Mouse (Mus musculus) erythroblast, embryonic 14.5 days (primary cell): Measurements from ENCODE around the gene Trp73. TPM values are rescaled to one million over a fixed set of nuclear protein-coding genes. Genes with fewer than 3 reads are reported as not detected.

Experiments
- H3K27me3 ChIP-seq: 2 replicates; pipeline ENCODE4 v1.6.1; 2012; ENCODE audit warnings: inconsistent platforms; ENCODE audit not compliant: control insufficient read depth
- H3K36me3 ChIP-seq: 2 replicates; pipeline ENCODE4 v1.6.1; 2012; ENCODE audit warnings: mild to moderate bottlenecking, inconsistent platforms; ENCODE audit not compliant: control insufficient read depth
- H3K4me1 ChIP-seq: 2 replicates; pipeline ENCODE4 v1.6.1; 2012; ENCODE audit warnings: inconsistent platforms; ENCODE audit not compliant: control insufficient read depth
- H3K4me3 ChIP-seq: replicated peaks from 2 replicates; pipeline ENCODE3; 2012; ENCODE audit warnings: moderate library complexity, mild to moderate bottlenecking, inconsistent platforms
- H3K9me3 ChIP-seq: 2 replicates; pipeline ENCODE4 v1.6.1; 2012; ENCODE audit warnings: low read length, inconsistent platforms, mixed read lengths; ENCODE audit not compliant: control insufficient read depth
- GATA1 ChIP-seq: IDR thresholded peaks from 2 replicates; pipeline ENCODE4 v1.6.1; 2012; ENCODE audit warnings: low read length, inconsistent platforms, mixed read lengths
- TAL1 ChIP-seq: IDR thresholded peaks from 3 replicates; pipeline ENCODE4 v1.6.1; 2012; ENCODE audit warnings: low read length, inconsistent platforms, mixed read lengths
- polyA plus RNA-seq: library from polyadenylated mRNA; stranded (reverse); fragments of >175 nt; gene quantifications from 2 replicates; pipeline ENCODE4 v1.2.3, GENCODE M21; 2012

Gene Trp73
- polyA plus RNA-seq, 1 experiment: 0.11 TPM

DNA sequence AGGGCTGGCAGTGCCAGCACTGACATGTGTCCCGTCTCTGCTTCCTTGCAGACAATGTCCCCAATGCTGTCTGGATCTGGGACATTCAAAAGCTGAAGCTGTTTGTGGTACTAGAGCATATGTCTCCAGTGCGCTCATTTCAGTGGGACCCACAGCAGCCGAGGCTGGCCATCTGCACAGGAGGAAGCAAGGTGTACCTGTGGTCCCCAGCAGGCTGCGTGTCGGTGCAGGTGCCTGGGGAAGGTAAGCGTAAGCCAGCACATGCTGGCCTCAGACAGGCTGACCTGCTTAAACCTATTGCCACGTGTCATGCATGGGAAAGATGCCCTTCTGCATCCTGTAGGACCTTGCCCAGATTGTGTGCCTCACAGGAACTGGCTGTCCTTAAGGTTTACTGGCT is 16.0 kb upstream of the Trp73 start:
- H3K4me1 ChIP-seq: peaks cover 41% of the 10 kb centered on the region
- 0 out of 2 replicates have a peak, but pooled peaks cover 2% of the 10 kb centered on the region for H3K9me3 ChIP-seq
- no peaks in the 10 kb centered on the region for H3K27me3 ChIP-seq
- H3K36me3 ChIP-seq: peaks cover 87% of the 10 kb centered on the region
- TF ChIP-seq TAL1: no peak
- TF ChIP-seq GATA1: no peak
- H3K4me3 ChIP-seq: no peak overlapping the region

DNA sequence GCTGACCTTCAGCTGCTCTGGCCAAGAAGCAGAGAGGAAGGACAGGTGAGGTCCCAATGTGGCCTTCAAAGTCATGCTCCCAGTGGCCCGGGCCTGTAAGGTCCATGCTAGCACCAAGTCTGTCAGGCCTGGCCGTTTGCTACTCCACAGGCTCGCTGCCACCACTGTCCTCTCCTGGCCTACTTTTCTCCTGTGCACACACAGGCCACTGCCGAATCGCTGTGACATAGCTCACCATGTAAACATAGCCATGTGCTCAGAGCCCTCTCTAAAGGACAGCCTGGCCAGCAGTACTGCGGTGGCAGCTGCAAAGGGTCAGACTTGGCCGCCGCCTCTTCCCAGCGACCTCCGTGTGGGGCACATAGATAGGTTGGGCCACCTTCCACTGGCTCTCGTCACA is 14.1 kb upstream of the Trp73 start:
- H3K4me3 ChIP-seq: no peak overlapping the region
- peaks cover 98% of the 10 kb centered on the region for H3K36me3 ChIP-seq
- peaks cover 33% of the 10 kb centered on the region for H3K4me1 ChIP-seq
- TF ChIP-seq TAL1 (no peak), GATA1 (no peak)
- H3K27me3 ChIP-seq: no peaks in the 10 kb centered on the region
- H3K9me3 ChIP-seq: no peaks in the 10 kb centered on the region

DNA sequence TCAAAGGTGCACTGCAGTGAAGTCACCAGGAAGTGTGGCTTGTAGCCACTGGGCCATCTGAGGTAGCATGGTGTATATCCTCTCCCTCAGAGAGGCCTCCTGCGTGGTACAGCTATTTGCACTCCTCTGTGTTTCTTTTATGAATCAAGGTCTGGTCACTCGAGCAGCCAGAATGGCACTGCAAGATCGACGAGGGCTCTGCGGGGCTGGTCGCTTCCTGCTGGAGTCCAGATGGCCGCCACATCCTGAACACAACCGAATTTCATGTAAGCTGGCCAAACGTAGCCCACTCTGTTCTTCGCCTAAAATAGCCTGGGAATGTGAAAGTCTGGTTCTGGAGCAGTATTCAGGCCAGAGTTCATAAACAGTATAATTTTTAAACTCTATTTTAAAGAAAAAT is 6.3 kb upstream of the Trp73 start:
- TF ChIP-seq TAL1 (no peak), GATA1 (no peak)
- Histone ChIP-seq H3K27me3 (peaks cover 10% of the 10 kb centered on the region), H3K36me3 (peaks cover 62% of the 10 kb centered on the region), H3K9me3 (peaks cover 2% of the 10 kb centered on the region; the same call in 1 of the 2 replicates), H3K4me3 (no peak overlapping the region), H3K4me1 (peaks cover 29% of the 10 kb centered on the region)

DNA sequence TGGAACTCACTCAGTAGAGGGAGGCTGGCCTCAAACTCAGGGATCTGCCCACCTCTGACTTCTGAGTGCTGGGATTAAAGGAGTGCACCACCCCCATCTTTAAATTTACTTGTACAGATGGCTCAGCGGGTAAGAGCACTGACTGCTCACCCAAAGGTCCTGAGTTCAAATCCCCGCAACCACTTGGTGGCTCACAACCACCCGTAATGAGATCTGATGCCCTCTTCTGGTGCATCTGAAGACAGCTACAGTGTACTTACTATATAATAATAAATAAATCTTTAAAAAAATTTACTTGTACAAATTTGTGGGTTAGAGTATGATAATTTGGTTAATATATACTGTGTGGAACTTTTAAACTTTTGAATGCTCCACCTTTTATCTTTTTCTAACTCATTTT is 4.7 kb upstream of the Trp73 start:
- TF ChIP-seq TAL1 (no peak), GATA1 (no peak)
- Histone ChIP-seq H3K4me3 (no peak overlapping the region), H3K4me1 (peaks cover 39% of the 10 kb centered on the region), H3K27me3 (peaks cover 26% of the 10 kb centered on the region), H3K36me3 (peaks cover 46% of the 10 kb centered on the region), H3K9me3 (peaks cover 18% of the 10 kb centered on the region)

DNA sequence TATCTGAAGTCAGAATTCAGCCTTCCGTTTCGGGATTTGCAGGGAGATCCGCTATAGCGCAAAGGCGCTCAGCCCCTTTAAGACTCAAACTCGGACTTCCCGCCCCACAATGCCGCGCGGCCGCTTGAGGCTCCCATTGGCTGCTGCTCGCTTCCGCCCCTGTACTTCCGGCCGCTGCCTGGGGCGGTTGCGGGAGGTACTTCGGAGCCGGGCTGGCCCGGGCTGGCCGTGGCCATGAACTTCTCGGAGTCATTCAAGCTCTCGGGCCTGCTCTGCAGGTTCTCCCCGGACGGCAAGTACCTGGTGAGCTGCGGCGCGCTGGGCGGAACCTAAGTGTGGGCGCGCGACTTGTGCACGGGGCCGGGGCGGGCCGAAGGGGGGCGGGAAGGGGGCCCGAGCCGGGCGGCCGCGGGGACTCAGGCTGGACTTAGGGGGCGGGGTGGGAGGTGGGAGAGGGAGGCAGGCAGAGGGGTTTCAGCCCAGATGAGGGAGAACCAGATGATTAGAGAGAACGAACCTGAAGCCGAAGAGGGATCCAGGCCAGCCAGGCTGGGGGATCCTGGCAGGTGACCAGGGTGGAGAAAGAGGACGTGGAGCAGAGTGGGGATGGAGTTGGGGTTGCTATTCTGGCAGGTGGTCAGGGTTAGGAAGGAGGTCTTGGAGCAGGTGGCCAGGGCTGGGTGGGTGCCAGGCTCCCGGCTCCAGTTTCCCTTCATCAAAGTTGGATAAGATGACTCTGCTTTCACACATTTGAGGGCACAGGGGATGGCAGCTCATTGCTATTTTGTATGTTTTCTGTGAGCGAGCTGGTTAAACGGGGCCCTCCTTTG is 2.4 kb upstream of the Trp73 start, which contains the start of gene Wrap73:
Gene Wrap73, plus strand, starts transcription at position 162 of the 830 bp plus-strand sequence.
- peaks cover 24% of the 10 kb centered on the region for H3K9me3 ChIP-seq
- H3K36me3 ChIP-seq: peaks cover 23% of the 10 kb centered on the region
- peak within 1 kb of the TSS; percentile 76 for H3K4me3 ChIP-seq
- TF ChIP-seq GATA1 (no peak), TAL1 (no peak)
- peaks cover 49% of the 10 kb centered on the region for H3K27me3 ChIP-seq
- peaks cover 43% of the 10 kb centered on the region for H3K4me1 ChIP-seq

DNA sequence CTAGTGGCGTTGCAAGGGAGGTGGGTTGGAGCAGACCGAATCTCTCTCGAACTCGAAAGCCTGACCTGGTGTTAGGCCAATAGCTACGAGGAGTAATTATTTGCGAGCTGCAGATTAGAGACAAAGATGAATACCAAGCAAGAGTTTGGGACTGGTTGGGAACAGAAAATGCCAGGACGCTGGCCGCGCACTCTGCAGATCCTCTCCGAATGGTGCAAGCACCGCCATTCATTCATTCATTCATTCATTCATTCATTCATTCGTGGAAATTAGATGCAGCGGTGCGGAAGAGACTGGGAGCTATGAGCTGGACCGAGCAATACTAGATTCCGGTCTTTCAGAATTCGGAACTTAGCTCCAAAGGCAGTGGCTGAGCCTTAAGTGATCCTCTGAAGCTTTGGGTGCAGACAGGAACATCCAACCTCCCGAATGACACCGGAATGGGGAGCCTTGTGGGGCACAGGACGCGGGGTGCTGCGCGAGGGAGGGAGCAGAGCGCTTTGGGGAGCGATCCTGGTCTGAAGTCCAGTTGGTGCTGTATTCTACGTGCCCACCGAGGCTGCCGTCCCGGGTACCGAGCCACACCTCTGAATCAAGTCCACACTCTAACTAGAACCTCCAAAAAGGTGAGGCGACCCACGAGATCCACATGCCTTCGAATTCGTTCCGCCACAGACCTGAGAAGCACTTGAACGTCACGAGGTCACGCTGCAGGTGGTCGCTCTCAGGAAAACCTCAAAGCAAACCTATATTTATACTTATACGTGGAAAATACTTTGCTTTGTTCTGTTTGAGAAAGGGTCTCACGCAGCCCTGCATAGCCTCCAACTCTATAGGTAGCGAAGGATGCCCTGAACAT is 1.2 kb upstream of the Trp73 start:
- H3K27me3 ChIP-seq: peaks cover 61% of the 10 kb centered on the region
- no peak overlapping the region for H3K4me3 ChIP-seq
- peaks cover 11% of the 10 kb centered on the region for H3K36me3 ChIP-seq
- peaks cover 43% of the 10 kb centered on the region for H3K4me1 ChIP-seq
- H3K9me3 ChIP-seq: peaks cover 24% of the 10 kb centered on the region
- TF ChIP-seq GATA1 (no peak), TAL1 (no peak)

DNA sequence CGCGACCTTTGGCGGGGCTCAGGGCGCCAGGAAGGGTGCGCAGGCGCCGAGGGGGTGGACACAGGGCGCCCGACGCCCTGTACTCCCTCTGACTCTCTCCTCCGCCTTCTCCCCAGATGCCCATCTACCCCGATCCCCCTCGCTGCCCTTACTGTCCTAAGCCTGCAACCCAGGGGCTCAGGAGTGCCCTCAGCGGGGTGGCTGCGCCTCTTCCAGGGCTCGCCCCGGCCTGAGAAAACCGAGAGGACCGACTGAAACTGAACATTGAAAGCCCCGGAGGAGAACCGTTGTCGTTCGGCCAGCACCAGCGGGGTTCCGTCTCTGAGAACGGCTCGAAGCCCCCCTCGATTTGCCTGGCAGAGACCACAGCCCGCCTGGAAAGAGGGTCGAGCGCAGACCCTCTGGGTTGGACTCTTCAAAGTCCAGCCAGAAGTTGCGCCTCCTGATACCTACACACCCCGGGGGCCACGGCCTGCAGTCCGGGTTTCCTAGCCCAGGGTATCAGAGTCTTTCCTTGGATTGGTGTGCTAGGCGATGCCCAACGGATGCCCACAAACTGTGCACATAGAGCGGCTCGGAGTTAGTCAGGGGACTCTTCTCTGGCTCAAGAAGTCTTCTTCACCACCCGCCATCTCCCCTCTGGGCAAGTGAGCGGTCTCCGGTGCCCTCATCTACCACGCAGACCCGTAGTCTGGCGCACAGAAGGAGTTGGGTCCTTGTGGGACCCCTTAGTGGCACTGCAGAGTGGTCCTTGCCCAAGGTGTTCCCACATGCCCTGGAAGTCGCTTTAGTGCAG is 403 bp upstream of the Trp73 start:
- Histone ChIP-seq H3K4me3 (peak overlapping the region; percentile 20), H3K27me3 (peaks cover 69% of the 10 kb centered on the region), H3K4me1 (peaks cover 43% of the 10 kb centered on the region)

DNA sequence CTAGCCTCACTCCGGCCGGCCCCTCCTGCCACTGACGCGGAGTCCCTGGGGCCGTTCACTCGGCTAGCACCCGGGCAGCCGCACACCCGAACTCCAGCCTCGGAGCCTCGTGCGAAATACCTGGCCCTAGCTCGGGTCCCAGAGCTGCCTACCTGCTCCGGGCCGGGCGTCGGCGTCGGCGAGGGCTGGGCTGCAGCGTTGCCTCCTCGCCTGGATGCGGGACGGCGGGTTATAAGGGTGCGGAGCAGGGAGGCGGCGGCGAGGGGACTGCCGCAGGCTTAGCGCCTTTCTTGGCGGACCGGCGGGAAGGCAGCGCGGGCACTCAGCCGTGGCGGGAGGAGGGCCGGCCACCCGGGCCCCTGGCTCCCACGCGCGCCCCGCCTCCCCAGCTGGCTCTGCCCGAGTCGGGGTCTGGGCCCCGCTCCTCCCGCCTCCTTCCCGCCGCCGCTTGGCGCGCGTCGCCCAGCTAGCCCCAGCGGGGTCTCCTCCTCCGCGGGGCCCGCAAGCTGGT is 282 bp downstream of the Trp73 start:
- H3K27me3 ChIP-seq: peaks cover 76% of the 10 kb centered on the region
- peaks cover 47% of the 10 kb centered on the region for H3K4me1 ChIP-seq
- no peaks in the 10 kb centered on the region; the same call in none of the 2 replicates for H3K36me3 ChIP-seq
- peak overlapping the region; percentile 20 for H3K4me3 ChIP-seq
- H3K9me3 ChIP-seq: peaks cover 24% of the 10 kb centered on the region
- TF ChIP-seq GATA1 (no peak), TAL1 (no peak)

More for the DNA sequence above, 403 bp upstream of the Trp73 start:
- peaks cover 24% of the 10 kb centered on the region for H3K9me3 ChIP-seq
- TF ChIP-seq TAL1: no peak
- peaks cover 5% of the 10 kb centered on the region for H3K36me3 ChIP-seq
